Mouse (Mus musculus) lung, postnatal 0 days (tissue): ENCODE data around the gene Cxcl15. TPM values are rescaled to one million over a fixed set of nuclear protein-coding genes. Genes with fewer than 3 reads are reported as not detected.
"Not testable (repeated sequence)": the region's sequence is repeated elsewhere in the genome, so short reads cannot be mapped to it uniquely, and the experiment has no call there.

Source experiments
- ATAC-seq: fragments of 200-750 bp; cut with Nextera tagmentation; 2 replicates; pipeline ENCODE4 v1.8.0; 2017; ENCODE audit warnings: moderate library complexity
- DNase-seq: peaks from one replicate; pipeline ENCODE4 v3.0.0-alpha.2; 2016; ENCODE audit warnings: low spot score
- H3K27ac ChIP-seq: fragments of 300-500 bp; sonication (generic); 2 replicates; pipeline ENCODE4 v1.5.1; 2014; ENCODE audit warnings: antibody characterized with exemption, mild to moderate bottlenecking, low read length, mixed read lengths
- H3K27me3 ChIP-seq: fragments of 300-500 bp; sonication (generic); replicated peaks from 2 replicates; pipeline ENCODE4 v1.6.1; 2014; ENCODE audit warnings: low read length, mixed read lengths; ENCODE audit not compliant: insufficient read depth
- H3K36me3 ChIP-seq: fragments of 300-500 bp; sonication (generic); 2 replicates; pipeline ENCODE4 v1.6.1; 2014; ENCODE audit warnings: low read length, mixed read lengths; ENCODE audit not compliant: insufficient read depth
- H3K4me1 ChIP-seq: fragments of 300-500 bp; sonication (generic); 2 replicates; pipeline ENCODE4 v1.6.1; 2014; ENCODE audit warnings: antibody characterized with exemption, low read depth, low read length, mixed read lengths; ENCODE audit not compliant: insufficient read depth
- H3K4me2 ChIP-seq: fragments of 300-500 bp; sonication (generic); replicated peaks from 2 replicates; pipeline ENCODE4 v1.6.1; 2014; ENCODE audit warnings: low read depth, mild to moderate bottlenecking, low read length, moderate library complexity, mixed read lengths
- H3K4me3 ChIP-seq: fragments of 300-500 bp; sonication (generic); 2 replicates; pipeline ENCODE4 v1.5.1; 2014; ENCODE audit warnings: low read depth, low read length
- H3K9ac ChIP-seq: fragments of 300-500 bp; sonication (generic); replicated peaks from 2 replicates; pipeline ENCODE4 v1.6.1; 2014; ENCODE audit warnings: low read depth, mild to moderate bottlenecking
- H3K9me3 ChIP-seq: fragments of 300-500 bp; sonication (generic); 2 replicates; pipeline ENCODE4 v1.6.1; 2016; ENCODE audit warnings: low read length, mixed read lengths
- CTCF ChIP-seq: IDR thresholded peaks from 2 replicates; pipeline ENCODE4 v1.5.1; 2016; ENCODE audit warnings: antibody characterized with exemption, mild to moderate bottlenecking
- EP300 ChIP-seq: IDR thresholded peaks from 2 replicates; pipeline ENCODE4 v1.6.1; 2016; ENCODE audit warnings: antibody characterized with exemption, mild to moderate bottlenecking, control low read depth
- WGBS: fragments of 180-500 bp; shearing (Covaris S2); extraction: QIAGEN DNeasy Blood & Tissue Kit; methylation state at CpG from one replicate; pipeline ENCODE4 v1.1.7; 2014; 5-methylcytosine and 5-hydroxymethylcytosine counted together
- microRNA-seq: library from miRNA; unstranded; fragments of <30 nt; microRNA quantifications from one replicate; pipeline ENCODE4, GENCODE M21; 2016
- polyA plus RNA-seq: library from polyadenylated mRNA; unstranded; fragments of >200 nt; fragmentation: Nextera tagmentation; extraction: Ambion mirVana; gene quantifications from 2 replicates; pipeline ENCODE4 v1.2.1, GENCODE M21; 2015

The Cxcl15 gene
- polyA plus RNA-seq, 1 experiment from 2014 or later, result 546 TPM

- Histone ChIP-seq H3K4me3 (no peak overlapping the region), H3K4me2 (no peak overlapping the region), H3K9me3 (no peaks in the 10 kb centered on the region), H3K36me3 (no peaks in the 10 kb centered on the region), H3K27me3 (no peaks in the 10 kb centered on the region), H3K4me1 (no peaks in the 10 kb centered on the region), H3K27ac (no peak overlapping the region), H3K9ac (no peak overlapping the region)
- peak; percentile 57 for ATAC-seq
- TF ChIP-seq CTCF, result no peak
- TF ChIP-seq EP300, result 0 out of 2 replicates have a peak, but pooled peaks have one; percentile 21
- DNase-seq, result peak; percentile 31
- 52% methylated on average over 3 of the region's 3 CpGs for WGBS
Measured at GRCm38 (mm10) chr5:90843891-90844290, 49.6 kb downstream of the Cxcl15 start.

- not testable (repeated sequence) for ATAC-seq, DNase-seq, H3K9ac ChIP-seq, H3K27ac ChIP-seq, H3K36me3 ChIP-seq, H3K9me3 ChIP-seq, H3K27me3 ChIP-seq, H3K4me1 ChIP-seq, H3K4me3 ChIP-seq, H3K4me2 ChIP-seq
- WGBS, result 85% methylated on average over 7 of the region's 7 CpGs
Measured at GRCm38 (mm10) chr5:90850096-90850495, 55.8 kb downstream of the Cxcl15 start.

GRCm38 (mm10) chr5:90851391-90851790 lies 57.1 kb downstream of the Cxcl15 start:
- 93% methylated on average over 11 of the region's 11 CpGs for WGBS
- ATAC-seq, H3K27me3 ChIP-seq, H3K4me2 ChIP-seq, H3K9ac ChIP-seq, H3K4me3 ChIP-seq, H3K4me1 ChIP-seq, H3K27ac ChIP-seq, H3K9me3 ChIP-seq, DNase-seq, H3K36me3 ChIP-seq: not testable (repeated sequence)

Small RNAs within 50 kb of the gene (microRNA-seq; reads per million reads assigned to microRNA genes)
- not detected for gene Gm24322

Other genes with a start within 250 kb of the Cxcl15 start
- gene 5830473C10Rik, start 233.4 kb upstream of the Cxcl15 start, polyA plus RNA-seq, result not detected in 2 replicates
- 6.8 and 8.6 TPM in 2 replicates for gene Rassf6, start 153.9 kb upstream of the Cxcl15 start, polyA plus RNA-seq
- 0.26 and 9.8 TPM in 2 replicates for gene Cxcl5, start 35.2 kb upstream of the Cxcl15 start, polyA plus RNA-seq
- gene Ppbp, start 26.0 kb upstream of the Cxcl15 start, polyA plus RNA-seq, result 15.6 and 18.3 TPM in 2 replicates
- 152 and 164 TPM in 2 replicates for gene Pf4, start 22.1 kb upstream of the Cxcl15 start, polyA plus RNA-seq
- gene Cxcl3, start 8.4 kb upstream of the Cxcl15 start, polyA plus RNA-seq, result 0.42 and 2.5 TPM in 2 replicates
- 2.1 and 30.8 TPM in 2 replicates for gene Cxcl1, start 96.7 kb downstream of the Cxcl15 start, polyA plus RNA-seq
- gene Cxcl2, start 109.3 kb downstream of the Cxcl15 start, polyA plus RNA-seq, result 0.35 and 8.9 TPM in 2 replicates
- 39.2 and 41.0 TPM in 2 replicates for gene Mthfd2l, start 136.6 kb downstream of the Cxcl15 start, polyA plus RNA-seq
- not detected in 2 replicates for gene Epgn, start 232.9 kb downstream of the Cxcl15 start, polyA plus RNA-seq